Mouse (Mus musculus): Measurements from ENCODE around the gene Olfr547.

GRCm38 (mm10) chr7:102529052-102529451 lies 5.5 kb upstream of the Olfr547 start:
- TF ChIP-seq CTCF (IDR thresholded peaks at IDR 0.05; ENCODE audit: borderline replicate concordance, insufficient read depth, low read length) (no peak), POLR2A (IDR thresholded peaks at IDR 0.05; ENCODE audit: low read depth, low read length) (no peak)
